Mouse (Mus musculus) frontal cortex, postnatal 14 days (tissue): Measurements from ENCODE around the gene 5031439G07Rik.
"Not testable (repeated sequence)": the region's sequence is repeated elsewhere in the genome, so short reads cannot be mapped to it uniquely, and the experiment has no call there.

Experiments
- DNase-seq, 2 experiments: peaks; one replicate each; pipeline ENCODE4 v3.0.0; 2022; ENCODE audit warnings: low spot score in 2 of 2

The 5031439G07Rik gene

GRCm38 (mm10) chr15:84987874-84988825 lies at the start of gene 5031439G07Rik:
5031439G07Rik (minus strand) TSS chr15:84988551.
- DNase-seq = peak; percentile 80 to 86

- DNase-seq = no peak
Observed at GRCm38 (mm10) chr15:85037343-85037690, 49.0 kb upstream of the 5031439G07Rik start.

GRCm38 (mm10) chr15:85036566-85037342 lies 48.4 kb upstream of the 5031439G07Rik start:
- DNase-seq = peak; percentile 95 to 99

- DNase-seq = not testable (repeated sequence)
Observed at GRCm38 (mm10) chr15:85033916-85034315, 45.6 kb upstream of the 5031439G07Rik start.

- no peak for DNase-seq
Observed at GRCm38 (mm10) chr15:85031866-85032265, 43.5 kb upstream of the 5031439G07Rik start.

GRCm38 (mm10) chr15:85030643-85031042 lies 42.3 kb upstream of the 5031439G07Rik start:
- DNase-seq = not testable (repeated sequence)

GRCm38 (mm10) chr15:85028648-85029047 lies 40.3 kb upstream of the 5031439G07Rik start, which contains the start of gene Fam118a:
Fam118a (plus strand) TSS chr15:85028948.
- DNase-seq = not testable (repeated sequence)

GRCm38 (mm10) chr15:85027740-85028139 lies 39.4 kb upstream of the 5031439G07Rik start:
- DNase-seq = no peak

GRCm38 (mm10) chr15:85026197-85026596 lies 37.8 kb upstream of the 5031439G07Rik start:
- no peak for DNase-seq

GRCm38 (mm10) chr15:85022211-85022610 lies 33.9 kb upstream of the 5031439G07Rik start:
- no peak for DNase-seq

- no peak for DNase-seq
Observed at GRCm38 (mm10) chr15:85016951-85017664, 28.8 kb upstream of the 5031439G07Rik start, which contains the start of gene Upk3a. Upk3a (plus strand) TSS chr15:85017141.

GRCm38 (mm10) chr15:85015771-85016170 lies 27.4 kb upstream of the 5031439G07Rik start:
- DNase-seq = peak in 1 of 2 experiments; percentile 38

- DNase-seq = no peak
Observed at GRCm38 (mm10) chr15:85012662-85013054, 24.3 kb upstream of the 5031439G07Rik start.

- DNase-seq = no peak
Observed at GRCm38 (mm10) chr15:85011895-85012661, 23.7 kb upstream of the 5031439G07Rik start.

GRCm38 (mm10) chr15:85009666-85010065 lies 21.3 kb upstream of the 5031439G07Rik start:
- no peak for DNase-seq

GRCm38 (mm10) chr15:85000984-85001982 lies 12.9 kb upstream of the 5031439G07Rik start:
- peak in 1 of 2 experiments; percentile 65 for DNase-seq

- no peak for DNase-seq
Observed at GRCm38 (mm10) chr15:84999911-85000310, 11.6 kb upstream of the 5031439G07Rik start.

- peak; percentile 46 to 55 for DNase-seq
Observed at GRCm38 (mm10) chr15:84997768-84998454, 9.6 kb upstream of the 5031439G07Rik start.

- DNase-seq = no peak
Observed at GRCm38 (mm10) chr15:84995967-84996366, 7.6 kb upstream of the 5031439G07Rik start.
